Mouse (Mus musculus) lung, embryonic 14.5 days (tissue): ENCODE measurements around the gene Znrf3. TPM values are rescaled to one million over a fixed set of nuclear protein-coding genes. Genes with fewer than 3 reads are reported as not detected.

Experiments
- ATAC-seq: fragments of 200-750 bp; cut with Nextera tagmentation; 2 replicates; pipeline ENCODE4 v1.8.0; 2017; ENCODE audit warnings: mild to moderate bottlenecking, moderate TSS enrichment, moderate library complexity; ENCODE audit not compliant: insufficient read depth
- DNase-seq: peaks from one replicate; pipeline ENCODE4 v3.0.0-alpha.2; 2015
- H3K27ac ChIP-seq: fragments of 300-500 bp; sonication (generic); 2 replicates; pipeline ENCODE4 v1.5.1; 2014; ENCODE audit warnings: low read depth, mild to moderate bottlenecking, moderate library complexity
- H3K27me3 ChIP-seq: fragments of 300-500 bp; sonication (generic); 2 replicates; pipeline ENCODE4 v1.6.1; 2014; ENCODE audit warnings: low read length, control low read depth; ENCODE audit not compliant: insufficient read depth
- H3K36me3 ChIP-seq: fragments of 300-500 bp; sonication (generic); 2 replicates; pipeline ENCODE4 v1.6.1; 2014; ENCODE audit warnings: control low read depth; ENCODE audit not compliant: insufficient read depth
- H3K4me1 ChIP-seq: fragments of 300-500 bp; sonication (generic); 2 replicates; pipeline ENCODE4 v1.6.1; 2014; ENCODE audit warnings: antibody characterized with exemption, control low read depth; ENCODE audit not compliant: insufficient read depth
- H3K4me2 ChIP-seq: fragments of 300-500 bp; sonication (generic); 2 replicates; pipeline ENCODE4 v1.6.1; 2014; ENCODE audit warnings: mild to moderate bottlenecking
- H3K4me3 ChIP-seq: fragments of 300-500 bp; sonication (generic); 2 replicates; pipeline ENCODE4 v1.5.1; 2014; ENCODE audit warnings: low read depth, low read length
- H3K9ac ChIP-seq: fragments of 300-500 bp; sonication (generic); 2 replicates; pipeline ENCODE4 v1.6.1; 2014
- H3K9me3 ChIP-seq: fragments of 300-500 bp; sonication (generic); 2 replicates; pipeline ENCODE4 v1.6.1; 2016; ENCODE audit warnings: low read depth, low read length, control low read depth
- CTCF ChIP-seq: IDR thresholded peaks from 2 replicates; pipeline ENCODE4 v1.5.1; 2016; ENCODE audit warnings: antibody characterized with exemption, low read depth
- WGBS: fragments of 180-500 bp; shearing (Covaris S2); extraction: QIAGEN DNeasy Blood & Tissue Kit; methylation state at CpG from one replicate; pipeline ENCODE4 v1.1.7; 2014; 5-methylcytosine and 5-hydroxymethylcytosine counted together
- polyA plus RNA-seq: library from polyadenylated mRNA; unstranded; fragments of >200 nt; fragmentation: Nextera tagmentation; extraction: Ambion mirVana; gene quantifications from 2 replicates; pipeline ENCODE4 v1.2.1, GENCODE M21; 2014

The Znrf3 gene
- polyA plus RNA-seq, 1 experiment from 2014 or later: 16.8 TPM

DNA sequence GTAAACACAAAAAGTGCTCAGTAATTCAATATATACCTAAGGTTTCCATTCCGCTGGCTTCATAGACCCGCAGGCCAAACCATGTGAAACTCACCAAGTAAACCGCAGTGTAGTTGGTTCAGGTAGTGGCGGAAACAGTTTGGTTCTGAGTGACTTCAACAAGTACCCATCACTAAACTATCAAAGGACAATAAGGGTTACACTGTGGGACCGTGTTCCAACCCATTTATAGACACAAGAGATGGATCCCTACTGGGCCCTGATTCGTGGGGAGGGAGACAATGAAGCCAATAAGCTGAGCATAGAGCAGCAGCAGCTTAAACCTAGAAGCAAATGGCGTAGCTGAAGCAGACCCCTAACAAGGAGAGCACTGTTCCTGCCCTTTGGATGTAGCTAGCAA is 107.8 kb downstream of the Znrf3 start:
- Histone ChIP-seq H3K36me3 (peaks cover 16% of the 10 kb centered on the region), H3K9me3 (no peaks in the 10 kb centered on the region), H3K27ac (no peak overlapping the region), H3K27me3 (no peaks in the 10 kb centered on the region), H3K9ac (no peak overlapping the region), H3K4me1 (no peaks in the 10 kb centered on the region), H3K4me2 (no peak overlapping the region), H3K4me3 (no peak overlapping the region)
- DNase-seq (no peak), ATAC-seq (no peak)
- no peak for TF ChIP-seq CTCF
- WGBS: 90% methylated on average over 7 of the region's 7 CpGs

DNA sequence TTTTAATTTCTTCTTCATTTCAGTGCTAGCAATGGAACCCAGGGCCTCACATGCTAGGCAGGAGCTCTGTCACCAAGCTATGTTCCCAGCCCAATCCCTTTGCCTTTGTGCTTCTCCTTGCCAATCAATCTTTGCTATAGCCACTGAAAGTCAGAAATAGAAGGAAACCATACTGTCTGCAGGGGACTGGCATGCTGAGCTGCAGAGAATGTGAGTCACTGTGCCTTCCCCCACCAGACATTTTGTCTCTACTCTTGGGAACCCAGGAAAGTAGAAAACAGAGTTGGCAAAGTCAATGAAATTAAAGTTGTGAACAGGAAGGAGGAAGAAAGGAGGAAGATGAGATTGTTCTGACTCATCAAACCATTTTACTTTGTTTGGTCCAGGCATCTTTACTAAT is 108.4 kb downstream of the Znrf3 start:
- no peak for TF ChIP-seq CTCF
- ATAC-seq (no peak), DNase-seq (no peak)
- Histone ChIP-seq H3K4me1 (no peaks in the 10 kb centered on the region), H3K4me2 (no peak overlapping the region), H3K36me3 (peaks cover 19% of the 10 kb centered on the region), H3K9me3 (no peaks in the 10 kb centered on the region), H3K9ac (no peak overlapping the region), H3K4me3 (no peak overlapping the region), H3K27me3 (no peaks in the 10 kb centered on the region), H3K27ac (no peak overlapping the region)

DNA sequence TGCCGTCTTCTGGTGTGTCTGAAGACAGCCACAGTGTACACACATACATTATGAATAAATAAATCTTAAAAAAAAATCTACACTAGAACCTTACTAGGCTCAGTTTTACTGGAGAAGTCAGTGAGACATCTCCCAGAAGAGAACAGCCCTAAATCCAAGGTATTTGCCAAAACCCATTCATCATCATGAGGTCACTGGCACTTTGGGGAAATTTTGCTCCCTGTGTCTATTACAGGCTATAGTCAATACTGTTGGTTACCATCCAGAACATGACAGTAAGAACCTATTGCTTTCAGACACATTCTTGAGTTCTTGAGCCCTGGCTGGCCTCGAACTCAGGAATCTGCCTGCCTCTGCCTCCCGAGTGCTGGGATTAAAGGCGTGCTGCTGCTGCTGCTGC is 113.8 kb downstream of the Znrf3 start:
- Histone ChIP-seq H3K27ac (no peak overlapping the region), H3K27me3 (no peaks in the 10 kb centered on the region), H3K9me3 (no peaks in the 10 kb centered on the region), H3K4me3 (no peak overlapping the region), H3K4me1 (no peaks in the 10 kb centered on the region), H3K9ac (no peak overlapping the region), H3K36me3 (peaks cover 19% of the 10 kb centered on the region; the same call in 1 of the 2 replicates), H3K4me2 (no peak overlapping the region)
- DNase-seq (no peak), ATAC-seq (no peak)
- no peak for TF ChIP-seq CTCF
- 91% methylated on average over 4 of the region's 4 CpGs for WGBS

DNA sequence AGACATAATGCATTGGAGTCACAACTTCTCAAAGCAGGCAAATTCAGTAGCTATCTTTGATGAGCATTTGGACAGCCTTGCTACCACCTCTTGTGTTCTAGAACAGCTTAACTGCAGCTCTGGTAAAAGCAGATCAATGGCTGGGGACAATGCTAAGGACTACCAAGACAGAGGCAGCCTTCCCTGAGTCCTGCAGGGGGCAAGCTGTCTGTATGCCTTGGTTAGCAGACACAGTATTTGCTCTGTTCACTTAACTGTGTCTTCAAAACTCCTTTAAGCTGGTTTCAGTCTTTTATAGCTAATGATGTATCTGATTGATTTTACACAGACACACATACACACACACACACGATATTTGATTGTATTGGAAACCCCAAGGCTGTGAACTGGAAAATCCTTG is 117.0 kb downstream of the Znrf3 start:
- TF ChIP-seq CTCF: peak; percentile 34; the same call in 1 of the 2 replicates
- Histone ChIP-seq H3K4me1 (no peaks in the 10 kb centered on the region), H3K4me3 (no peak overlapping the region), H3K4me2 (no peak overlapping the region), H3K36me3 (peaks cover 11% of the 10 kb centered on the region; the same call in 1 of the 2 replicates), H3K9me3 (no peaks in the 10 kb centered on the region), H3K27ac (no peak overlapping the region), H3K27me3 (no peaks in the 10 kb centered on the region), H3K9ac (no peak overlapping the region)
- ATAC-seq: no peak
- no peak for DNase-seq
- 73% methylated on average over 1 of the region's 1 CpGs for WGBS

DNA sequence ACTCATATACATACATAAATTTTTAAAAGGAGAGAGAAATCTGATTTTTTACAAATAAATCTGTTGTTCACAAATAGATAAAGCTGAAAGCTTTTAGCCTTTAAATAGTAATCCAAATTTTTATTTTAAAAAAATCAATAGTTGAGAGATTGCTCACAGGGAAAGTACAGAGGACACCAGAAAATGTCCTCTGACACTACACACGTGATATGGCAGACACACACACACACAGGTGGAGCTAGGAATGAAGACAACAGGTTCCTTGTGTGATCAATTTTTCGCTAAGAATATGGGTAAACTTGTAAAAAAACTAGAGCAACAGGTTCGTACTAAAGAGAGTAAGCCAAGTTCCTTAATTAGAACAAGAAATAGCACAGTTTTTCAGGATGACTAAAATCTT is 118.4 kb downstream of the Znrf3 start:
- Histone ChIP-seq H3K4me3 (no peak overlapping the region), H3K4me2 (no peak overlapping the region), H3K9ac (no peak overlapping the region), H3K27ac (no peak overlapping the region), H3K36me3 (0 out of 2 replicates have a peak, but pooled peaks cover 6% of the 10 kb centered on the region), H3K4me1 (no peaks in the 10 kb centered on the region), H3K9me3 (no peaks in the 10 kb centered on the region), H3K27me3 (no peaks in the 10 kb centered on the region)
- 89% methylated on average over 3 of the region's 3 CpGs for WGBS
- no peak for ATAC-seq
- no peak for DNase-seq
- no peak for TF ChIP-seq CTCF

DNA sequence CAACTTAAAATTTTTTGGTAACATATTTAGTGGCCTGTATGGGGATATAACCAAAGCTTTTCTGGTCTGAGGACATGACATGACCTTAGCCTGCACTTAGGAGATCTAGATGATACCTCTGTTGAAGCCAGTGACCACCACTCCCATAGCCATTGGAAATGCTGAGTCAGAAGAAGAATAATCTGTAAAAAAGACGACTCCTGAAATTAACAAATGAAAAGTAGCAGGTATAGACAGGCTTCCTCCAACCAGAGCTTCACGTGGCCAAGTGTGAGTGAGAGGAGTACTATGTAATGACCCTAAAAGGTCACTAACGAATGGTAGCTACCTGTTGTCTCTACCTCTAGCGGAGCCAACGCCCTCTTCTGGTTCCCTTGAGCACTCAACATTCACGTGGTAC is 119.4 kb downstream of the Znrf3 start:
- Histone ChIP-seq H3K4me1 (no peaks in the 10 kb centered on the region), H3K9ac (no peak overlapping the region), H3K36me3 (0 out of 2 replicates have a peak, but pooled peaks cover 6% of the 10 kb centered on the region), H3K27me3 (no peaks in the 10 kb centered on the region), H3K4me2 (no peak overlapping the region), H3K27ac (no peak overlapping the region), H3K9me3 (no peaks in the 10 kb centered on the region), H3K4me3 (no peak overlapping the region)
- ATAC-seq: no peak
- WGBS: 91% methylated on average over 6 of the region's 6 CpGs
- no peak for DNase-seq
- TF ChIP-seq CTCF: no peak

DNA sequence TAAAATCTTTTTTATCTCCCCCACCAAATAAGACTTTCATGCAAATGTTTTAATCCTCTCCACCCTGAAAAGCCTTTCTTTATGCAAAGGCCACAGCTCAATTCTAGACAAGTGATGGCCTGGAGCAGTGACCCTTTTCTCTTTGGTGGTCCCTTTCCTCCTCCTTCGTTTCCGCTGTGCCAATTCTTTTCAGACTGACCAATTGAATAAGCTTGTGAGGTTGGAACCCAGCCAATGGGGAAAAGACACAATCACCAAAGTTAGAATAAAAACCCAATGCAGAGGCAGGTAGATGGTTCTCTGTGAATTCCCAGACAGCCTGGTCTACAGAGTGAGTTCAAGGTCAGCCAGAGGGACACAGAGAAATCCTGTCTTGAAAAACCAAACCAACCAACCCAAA is 120.4 kb downstream of the Znrf3 start:
- no peaks in the 10 kb centered on the region for H3K4me1 ChIP-seq
- DNase-seq: peak; percentile 20
- H3K4me3 ChIP-seq: no peak overlapping the region
- no peak overlapping the region for H3K27ac ChIP-seq
- WGBS: 56% methylated on average over 2 of the region's 2 CpGs
- H3K9ac ChIP-seq: no peak overlapping the region
- no peak overlapping the region for H3K4me2 ChIP-seq
- TF ChIP-seq CTCF: no peak
- H3K9me3 ChIP-seq: no peaks in the 10 kb centered on the region
- no peak for ATAC-seq
- no peaks in the 10 kb centered on the region for H3K27me3 ChIP-seq
- 0 out of 2 replicates have a peak, but pooled peaks cover 6% of the 10 kb centered on the region for H3K36me3 ChIP-seq

DNA sequence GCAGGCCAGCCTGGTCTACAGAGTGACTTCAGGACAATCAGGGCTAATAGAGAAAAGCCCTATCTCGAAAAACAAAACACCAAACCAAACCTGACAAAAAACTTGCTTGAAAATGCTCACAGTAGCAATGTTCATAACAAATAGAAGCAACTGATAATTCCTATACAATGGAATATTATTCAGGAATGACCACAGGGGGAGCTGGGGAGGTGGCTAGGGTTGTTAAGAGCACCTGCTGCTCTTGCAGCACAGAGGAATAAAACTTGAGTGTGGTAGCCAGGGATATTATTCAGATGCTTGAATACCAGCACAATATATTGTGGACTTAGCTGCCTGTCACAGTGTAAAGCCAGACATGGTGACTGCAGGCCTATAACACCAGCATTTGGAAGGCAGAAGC is 123.0 kb downstream of the Znrf3 start:
- Histone ChIP-seq H3K27me3 (no peaks in the 10 kb centered on the region), H3K9ac (no peak overlapping the region), H3K36me3 (no peaks in the 10 kb centered on the region), H3K4me3 (no peak overlapping the region), H3K9me3 (no peaks in the 10 kb centered on the region), H3K4me2 (no peak overlapping the region), H3K27ac (no peak overlapping the region), H3K4me1 (peaks cover 13% of the 10 kb centered on the region)
- DNase-seq (no peak), ATAC-seq (no peak)
- TF ChIP-seq CTCF: peak; percentile 36
- 84% methylated on average over 1 of the region's 1 CpGs for WGBS
